Mouse (Mus musculus) hindbrain, embryonic 14.5 days (tissue): ENCODE data around the gene Mapk13. TPM values are rescaled to one million over a fixed set of nuclear protein-coding genes. Genes with fewer than 3 reads are reported as not detected.
A peak's percentile ranks its signal among the peaks of the same experiment; 100 is the strongest.
"Not testable (repeated sequence)": the region's sequence is repeated elsewhere in the genome, so short reads cannot be mapped to it uniquely, and the experiment has no call there.

Experiments used
- ATAC-seq: fragments of 200-750 bp; cut with Nextera tagmentation; 2 replicates; pipeline ENCODE4 v1.8.0; 2017; ENCODE audit warnings: moderate number of reproducible peaks, mild to moderate bottlenecking, moderate TSS enrichment, moderate library complexity; ENCODE audit not compliant: low FRiP score
- DNase-seq: peaks from one replicate; pipeline ENCODE4 v3.0.0-alpha.2; 2015; ENCODE audit warnings: low spot score
- H3K27ac ChIP-seq: fragments of 300-500 bp; sonication (generic); 2 replicates; pipeline ENCODE4 v1.5.1; 2014; ENCODE audit warnings: mild to moderate bottlenecking, moderate library complexity
- H3K27me3 ChIP-seq: fragments of 300-500 bp; sonication (generic); 2 replicates; pipeline ENCODE4 v1.6.1; 2014; ENCODE audit warnings: mild to moderate bottlenecking, low read length, mixed read lengths; ENCODE audit not compliant: control insufficient read depth, insufficient read depth
- H3K36me3 ChIP-seq: fragments of 300-500 bp; sonication (generic); replicated peaks from 2 replicates; pipeline ENCODE4 v1.6.1; 2014; ENCODE audit not compliant: control insufficient read depth, insufficient read depth
- H3K4me1 ChIP-seq: fragments of 300-500 bp; sonication (generic); replicated peaks from 2 replicates; pipeline ENCODE4 v1.6.1; 2014; ENCODE audit warnings: antibody characterized with exemption, low read length, mixed read lengths; ENCODE audit not compliant: control insufficient read depth, insufficient read depth
- H3K4me2 ChIP-seq: fragments of 300-500 bp; sonication (generic); replicated peaks from 2 replicates; pipeline ENCODE4 v1.6.1; 2014; ENCODE audit warnings: mild to moderate bottlenecking, moderate library complexity
- H3K4me3 ChIP-seq: fragments of 300-500 bp; sonication (generic); replicated peaks from 2 replicates; pipeline ENCODE4 v1.5.1; 2014; ENCODE audit warnings: mild to moderate bottlenecking, low read length
- H3K9ac ChIP-seq: fragments of 300-500 bp; sonication (generic); 2 replicates; pipeline ENCODE4 v1.6.1; 2014
- H3K9me3 ChIP-seq: fragments of 300-500 bp; sonication (generic); 2 replicates; pipeline ENCODE4 v1.6.1; 2016; ENCODE audit warnings: low read length; ENCODE audit not compliant: control insufficient read depth
- WGBS: fragments of 180-500 bp; shearing (Covaris S2); extraction: QIAGEN DNeasy Blood & Tissue Kit; methylation state at CpG from one replicate; pipeline ENCODE4 v1.1.7; 2014; 5-methylcytosine and 5-hydroxymethylcytosine counted together
- polyA plus RNA-seq: library from polyadenylated mRNA; unstranded; fragments of >200 nt; fragmentation: Nextera tagmentation; extraction: Ambion mirVana; gene quantifications from 2 replicates; pipeline ENCODE4 v1.2.1, GENCODE M21; 2014

Mapk13 gene
- 0.56 and 1.6 TPM in 2 replicates for polyA plus RNA-seq

DNA sequence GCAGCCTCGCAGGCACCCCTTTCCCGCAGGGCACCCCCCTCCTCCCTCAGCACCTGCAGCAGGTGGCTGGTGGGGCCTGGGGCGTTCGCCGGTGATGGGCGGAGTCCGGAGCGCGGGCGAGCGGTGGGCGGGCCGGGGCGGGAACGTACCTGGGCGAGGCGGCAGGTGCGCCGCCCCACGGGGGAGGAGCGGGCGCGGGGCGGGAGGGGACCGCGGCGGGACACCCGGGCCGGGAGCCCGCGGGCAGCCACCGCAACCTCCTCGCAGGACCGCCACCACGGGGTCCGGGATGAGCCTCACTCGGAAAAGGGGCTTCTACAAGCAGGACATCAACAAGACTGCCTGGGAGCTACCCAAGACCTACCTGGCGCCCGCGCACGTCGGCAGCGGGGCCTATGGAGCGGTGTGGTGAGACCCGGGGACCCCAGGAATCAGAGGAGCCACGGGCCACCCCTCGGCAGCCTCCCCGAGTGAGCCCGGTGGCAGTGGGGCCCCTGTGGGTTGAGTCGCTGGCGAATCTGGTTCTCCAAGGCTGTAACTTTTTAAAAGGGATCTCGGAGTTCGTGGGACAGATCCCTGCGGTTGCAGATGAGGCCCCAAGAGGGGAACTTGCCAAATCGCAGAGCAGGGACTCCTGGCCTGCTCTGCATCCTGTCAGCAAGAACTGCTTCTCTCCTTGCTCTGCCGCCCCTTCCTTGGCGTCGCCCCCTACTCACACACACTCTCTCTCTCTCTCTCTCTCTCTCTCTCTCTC is at the start of gene Mapk13:
Gene Mapk13 (plus strand): TSS at position 177 of the 754 bp plus-strand sequence.
- DNase-seq, result no peak
- no peaks in the 10 kb centered on the region for H3K9me3 ChIP-seq
- WGBS, result 2% methylated on average over 53 of the region's 58 CpGs
- peaks cover 34% of the 10 kb centered on the region for H3K27me3 ChIP-seq
- no peak within 1 kb of the TSS for H3K27ac ChIP-seq
- peak within 1 kb of the TSS; percentile 31; the same call in 1 of the 2 replicates for H3K9ac ChIP-seq
- H3K4me3 ChIP-seq, result peak within 1 kb of the TSS; percentile 32
- H3K4me1 ChIP-seq, result no peaks in the 10 kb centered on the region; the same call in 1 of the 2 replicates
- peak within 1 kb of the TSS; percentile 60 for H3K4me2 ChIP-seq
- no peak for ATAC-seq
- H3K36me3 ChIP-seq, result no peaks in the 10 kb centered on the region

DNA sequence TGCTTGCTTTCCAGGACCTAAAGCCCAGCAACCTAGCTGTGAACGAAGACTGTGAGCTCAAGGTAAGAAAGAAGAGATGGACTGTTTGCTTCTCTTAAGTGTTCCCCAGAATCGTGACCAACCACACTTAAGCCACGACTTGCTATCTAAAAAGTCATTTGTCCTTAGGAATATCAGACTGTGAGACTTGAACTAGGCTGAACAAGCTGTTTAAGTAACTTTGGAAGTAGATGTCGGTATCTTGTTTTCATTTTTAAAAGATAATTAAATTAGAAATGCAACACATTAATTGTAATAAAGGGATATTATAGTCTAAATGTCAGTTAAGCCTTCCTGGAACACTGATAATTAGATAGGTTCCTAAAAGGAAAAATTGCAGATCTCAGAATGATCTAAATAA is 43.3 kb upstream of the Mapk13 start, which contains the start of gene AC170998.1:
Gene AC170998.1 (plus strand): TSS at position 301 of the 400 bp plus-strand sequence.
- WGBS, result 95% methylated on average over 4 of the region's 4 CpGs
- H3K9me3 ChIP-seq, result no peaks in the 10 kb centered on the region
- ATAC-seq, result no peak
- no peak within 1 kb of the TSS for H3K27ac ChIP-seq
- H3K4me3 ChIP-seq, result no peak within 1 kb of the TSS
- no peaks in the 10 kb centered on the region for H3K27me3 ChIP-seq
- no peak within 1 kb of the TSS for H3K9ac ChIP-seq
- no peaks in the 10 kb centered on the region for H3K4me1 ChIP-seq
- DNase-seq, result no peak
- H3K36me3 ChIP-seq, result peaks cover 85% of the 10 kb centered on the region
- H3K4me2 ChIP-seq, result no peak within 1 kb of the TSS

DNA sequence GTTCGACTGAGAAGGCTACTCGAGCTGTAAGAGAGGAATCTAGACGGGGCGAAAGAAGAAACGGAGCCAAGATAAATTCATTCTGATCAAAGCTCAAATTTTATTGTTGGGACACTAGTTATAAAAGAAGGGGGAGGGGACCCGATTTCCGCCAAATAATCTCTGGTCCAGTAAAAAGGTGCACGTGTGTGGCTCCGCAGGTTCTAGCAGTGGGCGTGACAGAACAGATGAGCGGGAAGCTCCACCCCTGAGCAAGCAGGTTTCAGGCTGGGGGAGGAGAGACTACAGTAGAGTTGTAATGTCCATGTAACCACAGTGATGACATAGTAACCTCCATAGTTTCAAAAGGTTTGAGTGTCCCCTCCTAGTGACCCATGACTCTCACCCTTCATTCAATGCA is 41.6 kb upstream of the Mapk13 start:
- not testable (repeated sequence) for H3K4me3 ChIP-seq, H3K9ac ChIP-seq, H3K27ac ChIP-seq, DNase-seq, H3K4me1 ChIP-seq, H3K27me3 ChIP-seq, H3K9me3 ChIP-seq, H3K4me2 ChIP-seq, ATAC-seq
- 91% methylated on average over 11 of the region's 11 CpGs for WGBS
- peaks cover 93% of the 10 kb centered on the region for H3K36me3 ChIP-seq

DNA sequence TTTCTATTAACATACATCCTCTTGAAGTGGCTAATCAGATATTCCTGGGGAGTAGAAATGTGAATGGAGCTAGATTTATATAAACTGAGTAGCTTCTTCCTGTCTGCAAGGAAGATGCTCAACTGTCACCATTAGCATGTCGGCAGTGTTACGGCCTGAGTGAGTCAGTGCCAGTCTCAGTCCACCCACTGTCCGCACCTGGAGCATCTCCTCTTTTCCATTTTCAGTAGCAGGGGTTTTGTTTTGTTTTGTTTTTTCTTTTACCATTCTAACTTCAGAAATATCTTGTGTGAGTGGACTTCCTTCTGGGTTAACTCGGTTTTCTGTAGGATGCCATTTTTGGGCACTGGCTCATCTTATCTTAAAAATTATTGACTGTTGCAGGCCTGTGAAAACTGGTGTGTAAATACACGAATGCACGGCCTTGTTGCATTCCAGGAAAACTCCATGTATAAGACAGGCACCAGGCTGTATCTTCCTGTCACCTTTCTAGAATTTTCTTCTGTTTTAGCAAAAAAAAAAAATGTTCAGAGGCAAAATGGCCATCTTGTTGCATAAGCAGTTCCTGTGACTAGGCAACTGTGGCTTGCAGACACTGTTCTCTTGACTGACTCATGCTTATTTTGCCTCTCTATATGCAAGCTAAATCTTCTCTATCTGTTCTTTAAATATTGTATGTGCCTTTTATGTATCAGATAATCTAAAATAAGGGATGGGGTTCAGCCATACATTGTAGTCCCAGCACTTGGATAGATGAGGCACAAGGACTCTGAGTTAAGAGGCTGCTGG is 33.6 kb upstream of the Mapk13 start:
- Histone ChIP-seq H3K9ac (no peak overlapping the region), H3K4me1 (no peaks in the 10 kb centered on the region), H3K4me2 (no peak overlapping the region), H3K4me3 (no peak overlapping the region), H3K27ac (no peak overlapping the region), H3K36me3 (peaks cover 60% of the 10 kb centered on the region), H3K9me3 (no peaks in the 10 kb centered on the region), H3K27me3 (no peaks in the 10 kb centered on the region)
- ATAC-seq (no peak), DNase-seq (no peak)
- WGBS, result 92% methylated on average over 6 of the region's 6 CpGs

DNA sequence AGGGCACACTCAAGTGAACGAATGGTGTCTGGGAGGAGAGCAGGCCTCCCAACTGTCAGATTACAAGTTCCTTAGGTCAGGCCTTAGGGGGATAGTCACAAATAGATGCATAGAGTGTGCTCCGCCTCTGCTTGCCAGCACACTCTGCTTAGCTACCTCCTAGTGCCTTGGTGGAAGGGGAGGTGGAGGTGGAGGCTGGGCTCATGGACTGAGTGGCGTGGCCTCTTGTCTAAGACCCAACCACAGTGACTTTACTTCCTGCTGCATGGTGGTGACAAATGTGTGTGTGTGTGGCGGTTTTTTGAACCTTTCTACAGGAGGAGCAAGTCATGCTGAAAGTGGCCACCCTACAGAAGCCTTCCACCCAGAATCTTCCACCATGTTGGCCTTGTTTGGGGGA is 32.6 kb upstream of the Mapk13 start:
- Histone ChIP-seq H3K9ac (no peak overlapping the region), H3K27ac (no peak overlapping the region), H3K4me2 (no peak overlapping the region), H3K4me1 (no peaks in the 10 kb centered on the region), H3K27me3 (no peaks in the 10 kb centered on the region), H3K9me3 (no peaks in the 10 kb centered on the region), H3K4me3 (no peak overlapping the region), H3K36me3 (peaks cover 61% of the 10 kb centered on the region)
- WGBS, result 67% methylated on average over 4 of the region's 4 CpGs
- DNase-seq (no peak), ATAC-seq (no peak)

DNA sequence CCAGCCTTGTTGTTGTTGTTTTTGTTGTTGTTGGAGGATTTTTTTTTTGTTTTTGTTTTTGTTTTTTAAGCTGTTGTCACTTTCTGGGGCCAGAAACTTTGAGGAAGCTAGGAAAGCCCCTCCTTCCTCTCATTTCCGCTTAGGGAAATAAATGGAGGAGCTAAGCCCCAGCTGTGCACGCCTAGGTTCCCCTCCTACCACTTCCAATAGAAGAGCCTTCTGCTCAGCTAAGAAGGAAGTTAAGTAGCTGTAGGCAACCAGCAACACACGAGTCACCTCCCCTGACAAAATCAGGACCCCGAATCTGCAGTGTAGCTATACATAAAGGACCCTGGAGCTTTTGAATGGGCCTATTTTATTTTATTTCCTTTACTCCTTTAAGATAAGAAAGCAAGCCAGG is 31.1 kb upstream of the Mapk13 start:
- Histone ChIP-seq H3K36me3 (peaks cover 62% of the 10 kb centered on the region), H3K27me3 (no peaks in the 10 kb centered on the region), H3K4me3 (no peak overlapping the region), H3K4me2 (no peak overlapping the region), H3K9me3 (no peaks in the 10 kb centered on the region), H3K9ac (no peak overlapping the region), H3K27ac (no peak overlapping the region), H3K4me1 (no peaks in the 10 kb centered on the region)
- 95% methylated on average over 4 of the region's 4 CpGs for WGBS
- DNase-seq (no peak), ATAC-seq (no peak)

DNA sequence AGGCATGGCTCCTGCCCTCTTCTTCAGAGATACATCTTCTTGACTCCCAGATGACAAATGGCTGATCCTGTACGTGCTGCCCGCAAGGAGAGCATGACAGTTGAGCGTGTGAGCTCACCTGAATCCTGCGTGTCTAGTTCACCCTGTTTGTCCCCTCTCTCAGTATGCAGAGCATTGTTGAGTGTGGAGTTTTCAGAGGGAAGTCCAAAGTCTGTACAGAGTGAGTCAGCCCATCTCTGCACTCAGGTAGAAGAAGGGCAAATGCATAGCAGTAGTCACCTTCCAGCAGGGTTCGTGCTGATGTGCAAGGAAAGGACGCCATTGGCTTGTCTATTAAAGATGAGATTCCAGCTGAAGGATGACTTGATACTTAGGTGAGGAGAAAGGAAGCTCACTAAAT is 29.9 kb upstream of the Mapk13 start:
- Histone ChIP-seq H3K9ac (no peak overlapping the region), H3K4me2 (no peak overlapping the region), H3K4me3 (no peak overlapping the region), H3K9me3 (no peaks in the 10 kb centered on the region), H3K27ac (no peak overlapping the region), H3K27me3 (no peaks in the 10 kb centered on the region), H3K36me3 (peaks cover 75% of the 10 kb centered on the region), H3K4me1 (no peaks in the 10 kb centered on the region)
- WGBS, result 98% methylated on average over 6 of the region's 6 CpGs
- DNase-seq (no peak), ATAC-seq (no peak)

DNA sequence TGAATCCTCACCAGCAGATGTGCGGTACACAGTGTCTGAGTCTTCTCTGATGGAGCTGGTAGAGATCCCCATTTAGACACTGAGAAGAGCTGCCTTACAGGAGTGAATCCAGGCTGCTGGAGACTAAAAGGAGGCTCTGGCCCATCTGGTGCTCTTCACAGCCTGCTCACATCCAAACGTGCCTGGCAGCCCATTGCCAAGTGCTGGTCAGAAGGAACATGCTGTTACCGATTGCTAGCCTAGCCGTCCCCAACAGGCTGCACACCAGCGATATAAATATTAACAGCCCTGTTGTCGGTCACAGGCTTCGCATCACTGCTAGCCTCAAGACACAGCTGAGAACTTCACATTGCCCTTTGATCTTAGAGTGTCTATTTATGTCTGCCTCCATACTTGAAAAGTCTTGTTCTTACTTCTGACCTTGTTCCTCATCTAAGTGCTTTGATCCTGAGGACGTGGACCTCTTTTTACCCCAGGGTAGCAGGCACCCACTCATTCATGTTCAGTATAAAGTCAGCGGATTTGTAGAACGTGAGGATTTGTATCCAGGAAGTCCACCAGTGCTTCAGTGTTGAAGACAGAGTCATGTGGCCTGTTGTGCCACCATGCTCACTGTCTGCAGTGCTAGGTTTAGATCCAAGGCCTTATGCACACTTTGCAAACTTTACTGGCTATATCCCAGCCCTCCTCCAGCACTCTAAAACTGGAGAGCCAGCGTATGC is 25.8 kb upstream of the Mapk13 start:
- Histone ChIP-seq H3K4me2 (no peak overlapping the region), H3K36me3 (peaks cover 99% of the 10 kb centered on the region)

DNA sequence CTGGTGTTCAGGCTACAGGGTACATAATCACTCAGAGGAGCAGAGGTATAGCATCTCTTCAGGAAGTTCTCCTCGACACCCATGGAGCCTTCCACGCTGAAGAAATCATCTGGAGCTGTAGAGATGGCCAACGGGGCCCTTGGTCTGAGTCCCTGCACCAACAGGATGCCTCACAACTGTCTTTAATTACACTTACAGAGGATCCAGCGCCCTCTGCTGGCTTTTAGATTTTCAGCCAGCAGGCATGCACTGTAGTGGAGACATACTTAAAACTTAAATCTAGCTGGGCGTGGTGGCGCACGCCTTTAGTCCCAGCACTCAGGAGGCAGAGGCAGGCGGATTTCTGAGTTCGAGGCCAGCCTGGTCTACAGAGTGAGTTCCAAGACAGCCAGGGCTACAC is 25.2 kb upstream of the Mapk13 start:
- H3K27ac ChIP-seq, result no peak overlapping the region
- no peak overlapping the region for H3K4me3 ChIP-seq
- no peaks in the 10 kb centered on the region for H3K9me3 ChIP-seq
- no peak overlapping the region for H3K4me2 ChIP-seq
- ATAC-seq (no peak), DNase-seq (no peak)
- H3K4me1 ChIP-seq, result no peaks in the 10 kb centered on the region
- 90% methylated on average over 9 of the region's 9 CpGs for WGBS
- H3K36me3 ChIP-seq, result peaks cover 99% of the 10 kb centered on the region
- H3K27me3 ChIP-seq, result no peaks in the 10 kb centered on the region
- no peak overlapping the region for H3K9ac ChIP-seq

More for the DNA sequence above, 25.8 kb upstream of the Mapk13 start:
- Histone ChIP-seq H3K9me3 (no peaks in the 10 kb centered on the region), H3K27me3 (no peaks in the 10 kb centered on the region), H3K4me1 (no peaks in the 10 kb centered on the region), H3K9ac (no peak overlapping the region), H3K27ac (no peak overlapping the region), H3K4me3 (no peak overlapping the region)
- ATAC-seq (no peak), DNase-seq (no peak)
- WGBS, result 94% methylated on average over 11 of the region's 11 CpGs
